Mouse (Mus musculus): ENCODE results near the gene Olfr67. TPM values are rescaled to one million over a fixed set of nuclear protein-coding genes. Genes with fewer than 3 reads are reported as not detected.

Olfr67 gene
- polyA plus RNA-seq (2015; fragmentation: Nextera tagmentation; extraction: Ambion mirVana), result not detected in 2 replicates

DNA sequence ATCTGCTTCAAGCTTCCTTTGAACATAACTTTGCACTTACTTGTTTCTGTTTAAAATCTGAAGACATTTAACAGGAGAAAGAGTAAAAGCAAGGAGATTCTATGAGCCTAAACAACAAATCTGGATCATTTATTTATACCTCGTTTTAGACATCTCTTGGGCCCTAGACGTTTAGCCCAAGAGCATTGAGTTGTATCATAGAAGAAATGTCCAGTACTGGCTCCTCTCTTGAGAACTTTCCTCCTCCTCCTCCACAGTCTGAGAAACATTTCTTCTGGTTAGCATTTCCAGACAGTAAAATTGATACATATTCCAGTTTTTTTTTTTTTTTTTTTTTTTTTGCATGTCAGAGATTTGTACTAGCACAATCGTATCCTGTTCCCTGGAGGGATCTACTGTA, at the start of gene Olfr67:
TSS of gene Olfr67 (minus strand) at position 101 of the 400 bp plus-strand sequence.

DNA sequence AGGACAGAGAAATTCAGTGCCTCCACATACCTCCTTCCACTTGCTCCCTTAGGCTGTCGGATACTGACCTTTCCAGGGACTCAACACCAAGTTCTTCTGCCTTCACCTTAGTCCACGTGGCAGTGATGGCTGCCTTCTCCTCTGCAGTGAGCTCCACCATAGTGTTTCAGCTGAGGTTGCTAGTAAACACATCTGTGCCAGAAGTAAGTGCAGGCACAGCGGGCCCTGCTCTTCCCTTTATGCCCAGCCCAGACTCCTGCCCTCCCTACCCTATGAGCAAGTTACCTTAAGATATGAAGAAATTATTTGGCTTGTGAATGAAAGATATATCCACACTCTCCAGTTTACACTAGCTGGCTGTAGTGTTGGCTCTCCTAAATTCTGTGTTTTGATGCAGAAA, 48.6 kb upstream of the Olfr67 start, which contains the start of gene Hbb-bh2:
TSS of gene Hbb-bh2 (minus strand) at position 253 of the 400 bp plus-strand sequence.

DNA sequence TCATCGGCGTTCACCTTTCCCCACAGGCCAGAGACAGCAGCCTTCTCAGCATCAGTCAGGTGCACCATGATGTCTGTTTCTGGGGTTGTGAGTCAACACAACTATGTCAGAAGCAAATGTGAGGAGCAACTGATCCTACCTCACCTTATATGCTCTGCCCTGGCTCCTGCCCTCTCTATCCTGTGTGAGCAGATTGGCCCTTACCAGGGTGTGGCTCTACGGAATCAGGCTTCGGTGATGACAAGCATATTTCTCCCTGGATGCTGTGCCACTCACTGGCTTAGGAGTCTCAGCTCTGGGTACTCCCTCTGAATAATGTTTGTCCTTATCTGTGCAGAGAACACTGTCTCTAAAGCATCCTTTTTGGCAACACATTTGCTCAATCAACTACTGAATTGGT, 36.2 kb upstream of the Olfr67 start, which contains the start of gene Hbb-bs:
TSS of gene Hbb-bs (minus strand) at position 289 of the 400 bp plus-strand sequence.

DNA sequence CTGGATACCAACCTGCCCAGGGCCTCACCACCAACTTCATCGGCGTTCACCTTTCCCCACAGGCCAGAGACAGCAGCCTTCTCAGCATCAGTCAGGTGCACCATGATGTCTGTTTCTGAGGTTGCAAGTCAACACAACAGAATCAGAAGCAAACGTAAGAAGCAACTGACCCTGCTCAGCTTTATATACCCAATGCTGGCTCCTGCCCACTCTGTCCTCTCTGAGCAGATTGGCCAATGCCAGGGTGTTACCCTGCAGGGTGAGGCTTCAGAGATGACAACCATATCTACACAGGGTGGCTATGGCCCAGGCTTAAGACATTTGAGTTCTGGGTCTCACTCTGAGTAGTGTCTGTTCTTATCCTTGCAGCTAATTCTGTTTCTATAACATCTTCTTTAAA, 22.1 kb upstream of the Olfr67 start, which contains the start of gene Hbb-bt:
TSS of gene Hbb-bt (minus strand) at position 231 of the 400 bp plus-strand sequence.

DNA sequence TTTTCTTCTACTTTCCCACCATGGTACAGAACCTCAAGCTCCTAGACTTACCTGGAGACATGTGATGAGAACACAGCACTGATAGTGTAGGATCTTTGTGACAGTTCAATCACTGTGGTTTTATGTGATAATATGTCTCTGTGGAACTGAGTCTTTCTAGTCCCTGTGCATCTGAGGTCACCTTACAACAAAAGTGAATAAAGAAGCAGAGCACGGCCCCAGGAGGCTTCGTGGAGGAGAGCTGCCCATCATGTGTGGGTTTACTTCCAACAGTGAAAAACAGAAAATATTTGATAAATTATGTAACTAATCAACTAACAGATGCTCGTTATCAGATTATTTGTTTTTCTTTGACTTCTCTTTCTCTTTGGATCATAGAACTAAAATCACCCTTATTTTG, 12.0 kb downstream of the Olfr67 start, which contains the start of gene Olfr68:
TSS of gene Olfr68 (minus strand) at position 101 of the 400 bp plus-strand sequence.

DNA sequence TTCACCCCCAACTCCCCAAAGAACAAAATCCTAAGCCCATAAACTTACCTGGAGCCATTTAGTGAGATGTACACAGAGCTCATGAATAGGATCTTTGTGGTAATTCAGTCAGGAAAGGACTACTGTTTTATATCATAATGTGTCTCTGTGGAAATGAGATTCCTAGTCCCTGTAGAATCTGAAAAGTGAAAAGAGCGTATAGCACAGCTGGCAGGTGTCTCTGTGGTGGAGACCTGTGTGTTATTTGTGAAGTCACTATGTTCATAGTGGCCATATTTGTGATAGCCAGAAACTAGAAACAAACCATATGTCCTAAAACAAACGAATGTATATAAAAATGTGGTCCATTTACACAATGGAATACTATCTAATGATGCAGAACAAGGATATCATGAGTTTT, 20.1 kb downstream of the Olfr67 start, which contains the start of gene Olfr69:
TSS of gene Olfr69 (minus strand) at position 101 of the 400 bp plus-strand sequence.

DNA sequence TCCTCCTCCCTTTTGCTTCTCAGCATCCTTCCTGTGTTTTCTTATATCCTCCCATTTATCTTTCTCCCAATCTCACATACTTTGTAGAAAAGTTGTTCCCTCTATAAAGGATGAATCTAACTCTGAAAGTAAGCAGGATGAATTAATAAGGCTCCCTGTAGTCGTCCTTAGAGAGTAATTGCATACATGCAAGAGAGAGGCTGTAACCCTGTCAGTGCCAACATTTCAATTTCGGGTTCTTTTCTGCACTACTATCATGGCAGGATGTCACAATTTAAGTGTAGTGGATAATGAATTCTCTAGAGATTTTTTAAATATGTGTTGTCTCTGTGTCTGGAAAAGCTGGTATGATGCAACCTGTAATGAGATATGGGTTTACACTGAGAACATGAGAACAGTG, 34.4 kb downstream of the Olfr67 start, which contains the start of gene Olfr630:
TSS of gene Olfr630 (minus strand) at position 101 of the 400 bp plus-strand sequence.

DNA sequence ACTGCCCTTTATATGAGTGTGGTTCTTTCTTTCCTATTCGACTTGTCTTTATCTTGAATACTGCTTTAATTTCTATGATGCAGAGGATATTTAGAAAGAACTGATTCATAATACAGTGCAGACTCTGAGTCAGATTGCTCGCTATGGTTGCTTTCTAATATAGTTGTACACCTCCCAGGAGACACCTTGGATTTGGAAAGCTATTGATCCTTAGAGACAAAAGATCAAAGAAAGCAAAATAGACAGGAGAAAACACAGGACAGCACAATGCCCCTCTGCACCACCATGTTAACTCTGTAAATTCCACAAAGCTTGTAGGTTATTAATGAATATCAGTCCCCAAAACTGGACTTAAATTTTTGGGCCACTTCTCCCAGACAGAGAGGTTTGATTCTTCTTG, 46.8 kb downstream of the Olfr67 start, which contains the start of gene Olfr629:
TSS of gene Olfr629 (minus strand) at position 101 of the 400 bp plus-strand sequence.

Other genes starting within 250 kb of the Olfr67 start
- not detected in 2 replicates for gene Olfr612, start 249.1 kb downstream of the Olfr67 start, polyA plus RNA-seq (2015; fragmentation: Nextera tagmentation; extraction: Ambion mirVana)
- not detected in 2 replicates for gene Olfr613, start 243.7 kb downstream of the Olfr67 start, polyA plus RNA-seq (2015; fragmentation: Nextera tagmentation; extraction: Ambion mirVana)
- not detected in 2 replicates for gene Olfr615, start 235.7 kb downstream of the Olfr67 start, polyA plus RNA-seq (2015; fragmentation: Nextera tagmentation; extraction: Ambion mirVana)
- not detected in 2 replicates for gene Olfr616, start 222.7 kb downstream of the Olfr67 start, polyA plus RNA-seq (2015; fragmentation: Nextera tagmentation; extraction: Ambion mirVana)
- gene Olfr617, start 218.8 kb downstream of the Olfr67 start, polyA plus RNA-seq (2015; fragmentation: Nextera tagmentation; extraction: Ambion mirVana), result not detected in 2 replicates
- gene Olfr618, start 201.7 kb downstream of the Olfr67 start, polyA plus RNA-seq (2015; fragmentation: Nextera tagmentation; extraction: Ambion mirVana), result not detected in 2 replicates
- gene Olfr619, start 191.2 kb downstream of the Olfr67 start, polyA plus RNA-seq (2015; fragmentation: Nextera tagmentation; extraction: Ambion mirVana), result not detected in 2 replicates
- not detected in 2 replicates for gene Olfr620, start 179.3 kb downstream of the Olfr67 start, polyA plus RNA-seq (2015; fragmentation: Nextera tagmentation; extraction: Ambion mirVana)
- not detected in 2 replicates for gene Olfr622, start 149.1 kb downstream of the Olfr67 start, polyA plus RNA-seq (2015; fragmentation: Nextera tagmentation; extraction: Ambion mirVana)
- not detected in 2 replicates for gene Olfr623, start 128.1 kb downstream of the Olfr67 start, polyA plus RNA-seq (2015; fragmentation: Nextera tagmentation; extraction: Ambion mirVana)
- gene Olfr624, start 120.6 kb downstream of the Olfr67 start, polyA plus RNA-seq (2015; fragmentation: Nextera tagmentation; extraction: Ambion mirVana), result 0.03 and 0.06 TPM in 2 replicates
- gene Olfr625-ps1, start 109.1 kb downstream of the Olfr67 start, polyA plus RNA-seq (2015; fragmentation: Nextera tagmentation; extraction: Ambion mirVana), result not detected in 2 replicates
- not detected in 2 replicates for gene Olfr243, start 77.2 kb downstream of the Olfr67 start, polyA plus RNA-seq (2015; fragmentation: Nextera tagmentation; extraction: Ambion mirVana)
- not detected in 2 replicates for gene Olfr628, start 61.4 kb downstream of the Olfr67 start, polyA plus RNA-seq (2015; fragmentation: Nextera tagmentation; extraction: Ambion mirVana)
- not detected in 2 replicates for gene Olfr629, start 46.9 kb downstream of the Olfr67 start, polyA plus RNA-seq (2015; fragmentation: Nextera tagmentation; extraction: Ambion mirVana)
- not detected in 2 replicates for gene Olfr630, start 34.5 kb downstream of the Olfr67 start, polyA plus RNA-seq (2015; fragmentation: Nextera tagmentation; extraction: Ambion mirVana)
- not detected in 2 replicates for gene Olfr69, start 20.2 kb downstream of the Olfr67 start, polyA plus RNA-seq (2015; fragmentation: Nextera tagmentation; extraction: Ambion mirVana)
- not detected in 2 replicates for gene Olfr68, start 12.1 kb downstream of the Olfr67 start, polyA plus RNA-seq (2015; fragmentation: Nextera tagmentation; extraction: Ambion mirVana)
- gene Hbb-bt, start 22.2 kb upstream of the Olfr67 start, polyA plus RNA-seq (2015; fragmentation: Nextera tagmentation; extraction: Ambion mirVana), result 421 and 497 TPM in 2 replicates
- 1,956 and 2,204 TPM in 2 replicates for gene Hbb-bs, start 36.3 kb upstream of the Olfr67 start, polyA plus RNA-seq (2015; fragmentation: Nextera tagmentation; extraction: Ambion mirVana)
- gene Hbb-bh2, start 48.7 kb upstream of the Olfr67 start, polyA plus RNA-seq (2015; fragmentation: Nextera tagmentation; extraction: Ambion mirVana), result not detected in 2 replicates
- not detected in 2 replicates for gene Hbb-bh1, start 51.3 kb upstream of the Olfr67 start, polyA plus RNA-seq (2015; fragmentation: Nextera tagmentation; extraction: Ambion mirVana)
- gene Hbb-y, start 61.4 kb upstream of the Olfr67 start, polyA plus RNA-seq (2015; fragmentation: Nextera tagmentation; extraction: Ambion mirVana), result not detected in 2 replicates
- not detected in 2 replicates for gene Olfr66, start 94.4 kb upstream of the Olfr67 start, polyA plus RNA-seq (2015; fragmentation: Nextera tagmentation; extraction: Ambion mirVana)
- not detected in 2 replicates for gene Olfr64, start 102.7 kb upstream of the Olfr67 start, polyA plus RNA-seq (2015; fragmentation: Nextera tagmentation; extraction: Ambion mirVana)
- not detected in 2 replicates for gene Olfr65, start 111.7 kb upstream of the Olfr67 start, polyA plus RNA-seq (2015; fragmentation: Nextera tagmentation; extraction: Ambion mirVana)
- not detected in 2 replicates for gene Olfr631, start 137.0 kb upstream of the Olfr67 start, polyA plus RNA-seq (2015; fragmentation: Nextera tagmentation; extraction: Ambion mirVana)
- not detected in 2 replicates for gene Olfr632, start 142.5 kb upstream of the Olfr67 start, polyA plus RNA-seq (2015; fragmentation: Nextera tagmentation; extraction: Ambion mirVana)
- gene Olfr633, start 152.6 kb upstream of the Olfr67 start, polyA plus RNA-seq (2015; fragmentation: Nextera tagmentation; extraction: Ambion mirVana), result not detected in 2 replicates
- gene Olfr635, start 179.3 kb upstream of the Olfr67 start, polyA plus RNA-seq (2015; fragmentation: Nextera tagmentation; extraction: Ambion mirVana), result not detected in 2 replicates
- gene Olfr638, start 206.9 kb upstream of the Olfr67 start, polyA plus RNA-seq (2015; fragmentation: Nextera tagmentation; extraction: Ambion mirVana), result not detected in 2 replicates
- not detected in 2 replicates for gene Olfr639, start 225.5 kb upstream of the Olfr67 start, polyA plus RNA-seq (2015; fragmentation: Nextera tagmentation; extraction: Ambion mirVana)
- gene Olfr640, start 233.8 kb upstream of the Olfr67 start, polyA plus RNA-seq (2015; fragmentation: Nextera tagmentation; extraction: Ambion mirVana), result not detected in 2 replicates
- not detected in 2 replicates for gene Olfr641, start 243.6 kb upstream of the Olfr67 start, polyA plus RNA-seq (2015; fragmentation: Nextera tagmentation; extraction: Ambion mirVana)

All from skeletal muscle tissue, postnatal 0 days (tissue).